Mouse (Mus musculus): ENCODE data around the gene Nck1.

Gene Nck1

GRCm38 (mm10) chr9:100545715-100546593 is at the start of gene Nck1:
Gene Nck1, minus strand, starts transcription at chr9:100546134.
- ATAC-seq (ENCODE audit: insufficient number of reproducible peaks, low FRiP score, low TSS enrichment): peak; percentile 99

- no peak for ATAC-seq (ENCODE audit: insufficient number of reproducible peaks, low FRiP score, low TSS enrichment)
Observed at GRCm38 (mm10) chr9:100590462-100590861, 44.5 kb upstream of the Nck1 start.

- ATAC-seq (ENCODE audit: insufficient number of reproducible peaks, low FRiP score, low TSS enrichment): no peak
Observed at GRCm38 (mm10) chr9:100584031-100584430, 38.1 kb upstream of the Nck1 start.

GRCm38 (mm10) chr9:100582883-100583575 is 37.1 kb upstream of the Nck1 start:
- ATAC-seq (ENCODE audit: insufficient number of reproducible peaks, low FRiP score, low TSS enrichment): peak; percentile 70; the same call in 1 of the 2 replicates

- peak; percentile 45; the same call in 1 of the 2 replicates for ATAC-seq (ENCODE audit: insufficient number of reproducible peaks, low FRiP score, low TSS enrichment)
Observed at GRCm38 (mm10) chr9:100581543-100582492, 35.9 kb upstream of the Nck1 start.

- no peak for ATAC-seq (ENCODE audit: insufficient number of reproducible peaks, low FRiP score, low TSS enrichment)
Observed at GRCm38 (mm10) chr9:100580196-100580740, 34.3 kb upstream of the Nck1 start.

- no peak for ATAC-seq (ENCODE audit: insufficient number of reproducible peaks, low FRiP score, low TSS enrichment)
Observed at GRCm38 (mm10) chr9:100573942-100574341, 28.0 kb upstream of the Nck1 start.

GRCm38 (mm10) chr9:100573300-100573699 is 27.4 kb upstream of the Nck1 start:
- ATAC-seq (ENCODE audit: insufficient number of reproducible peaks, low FRiP score, low TSS enrichment): no peak

- ATAC-seq (ENCODE audit: insufficient number of reproducible peaks, low FRiP score, low TSS enrichment): no peak
Observed at GRCm38 (mm10) chr9:100571511-100571910, 25.6 kb upstream of the Nck1 start.

GRCm38 (mm10) chr9:100570626-100571233 is 24.8 kb upstream of the Nck1 start, which contains the start of gene Slc35g2:
Gene Slc35g2, minus strand, starts transcription at chr9:100571090.
- peak; percentile 57; the same call in 1 of the 2 replicates for ATAC-seq (ENCODE audit: insufficient number of reproducible peaks, low FRiP score, low TSS enrichment)

- peak; percentile 88 for ATAC-seq (ENCODE audit: insufficient number of reproducible peaks, low FRiP score, low TSS enrichment)
Observed at GRCm38 (mm10) chr9:100569798-100570625, 24.1 kb upstream of the Nck1 start.

- ATAC-seq (ENCODE audit: insufficient number of reproducible peaks, low FRiP score, low TSS enrichment): peak; percentile 75; the same call in 1 of the 2 replicates
Observed at GRCm38 (mm10) chr9:100560251-100560890, 14.4 kb upstream of the Nck1 start.

- no peak for ATAC-seq (ENCODE audit: insufficient number of reproducible peaks, low FRiP score, low TSS enrichment)
Observed at GRCm38 (mm10) chr9:100558991-100559390, 13.1 kb upstream of the Nck1 start.

GRCm38 (mm10) chr9:100558023-100558573 is 12.2 kb upstream of the Nck1 start:
- ATAC-seq (ENCODE audit: insufficient number of reproducible peaks, low FRiP score, low TSS enrichment): no peak

GRCm38 (mm10) chr9:100555686-100556085 is 9.8 kb upstream of the Nck1 start:
- ATAC-seq (ENCODE audit: insufficient number of reproducible peaks, low FRiP score, low TSS enrichment): no peak

- ATAC-seq (ENCODE audit: insufficient number of reproducible peaks, low FRiP score, low TSS enrichment): no peak
Observed at GRCm38 (mm10) chr9:100548313-100548712, 2.4 kb upstream of the Nck1 start.

GRCm38 (mm10) chr9:100546594-100546910 is 618 bp upstream of the Nck1 start:
- ATAC-seq (ENCODE audit: insufficient number of reproducible peaks, low FRiP score, low TSS enrichment): peak; percentile 16; the same call in 1 of the 2 replicates
